Mouse (Mus musculus) spleen, adult 2 months (tissue): ENCODE data around the gene Gas2.

Source experiments
- CTCF ChIP-seq: fragments of 200-500 bp; IDR thresholded peaks from 2 replicates; pipeline ENCODE4 v1.5.1; 2011; ENCODE audit warnings: mild to moderate bottlenecking, inconsistent platforms; ENCODE audit not compliant: insufficient read depth, insufficient read length, insufficient replicate concordance; ENCODE audit errors: extremely low read depth
- POLR2A ChIP-seq: fragments of 200-500 bp; IDR thresholded peaks from 2 replicates; pipeline ENCODE4 v1.6.1; 2011; ENCODE audit warnings: low read depth, low read length, inconsistent platforms

DNA sequence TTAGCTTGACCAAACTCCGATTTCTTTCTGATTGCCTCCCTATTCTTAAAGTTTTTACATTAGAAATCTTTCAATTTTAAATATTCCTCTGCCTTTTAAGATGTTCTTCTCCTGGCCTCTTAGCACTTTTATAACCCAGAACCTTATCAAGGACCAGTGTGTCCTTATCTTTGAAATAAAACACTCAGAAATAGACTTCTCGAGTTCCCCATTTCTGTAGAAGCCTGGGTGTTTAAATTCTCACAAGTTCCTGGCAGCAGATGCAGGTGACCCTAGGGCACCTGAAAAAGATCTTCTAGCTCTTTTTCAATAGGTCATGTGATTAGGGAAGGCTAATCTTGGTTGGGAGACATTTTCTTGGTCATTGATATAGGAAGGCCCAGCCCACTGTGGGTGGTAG is 145.3 kb downstream of the Gas2 start:
- no peak for TF ChIP-seq CTCF
- TF ChIP-seq POLR2A: no peak
